Mouse (Mus musculus) layer of hippocampus, postnatal 10 days (tissue): ENCODE results near the gene Snip1. TPM values are rescaled to one million over a fixed set of nuclear protein-coding genes. Genes with fewer than 3 reads are reported as not detected.

ENCODE experiments used
- DNase-seq, 2 experiments: peaks; one replicate each; pipeline ENCODE4 v3.0.0; 2021; ENCODE audit warnings: low spot score in 2 of 2
- long read RNA-seq: library from polyadenylated mRNA; stranded (forward); transcript quantifications from one replicate; pipeline ENCODE4 v2.0.0, GENCODE M21; 2023
- total RNA-seq, 2 experiments: library from RNA; stranded (reverse); gene quantifications; 2 replicates each; pipeline ENCODE4 v1.2.3; 2021

Gene Snip1
- 10 to 100 TPM; 12.9 TPM for total RNA-seq
- long read RNA-seq, transcript Snip1-201 (4 exons, 2,345 nt), result major isoform, 7 of 8 reads
- long read RNA-seq, partial matches to known transcripts, result 1 of 8 reads
- long read RNA-seq, other reads (novel, unspliced or antisense), result 0 of 8 reads

DNA sequence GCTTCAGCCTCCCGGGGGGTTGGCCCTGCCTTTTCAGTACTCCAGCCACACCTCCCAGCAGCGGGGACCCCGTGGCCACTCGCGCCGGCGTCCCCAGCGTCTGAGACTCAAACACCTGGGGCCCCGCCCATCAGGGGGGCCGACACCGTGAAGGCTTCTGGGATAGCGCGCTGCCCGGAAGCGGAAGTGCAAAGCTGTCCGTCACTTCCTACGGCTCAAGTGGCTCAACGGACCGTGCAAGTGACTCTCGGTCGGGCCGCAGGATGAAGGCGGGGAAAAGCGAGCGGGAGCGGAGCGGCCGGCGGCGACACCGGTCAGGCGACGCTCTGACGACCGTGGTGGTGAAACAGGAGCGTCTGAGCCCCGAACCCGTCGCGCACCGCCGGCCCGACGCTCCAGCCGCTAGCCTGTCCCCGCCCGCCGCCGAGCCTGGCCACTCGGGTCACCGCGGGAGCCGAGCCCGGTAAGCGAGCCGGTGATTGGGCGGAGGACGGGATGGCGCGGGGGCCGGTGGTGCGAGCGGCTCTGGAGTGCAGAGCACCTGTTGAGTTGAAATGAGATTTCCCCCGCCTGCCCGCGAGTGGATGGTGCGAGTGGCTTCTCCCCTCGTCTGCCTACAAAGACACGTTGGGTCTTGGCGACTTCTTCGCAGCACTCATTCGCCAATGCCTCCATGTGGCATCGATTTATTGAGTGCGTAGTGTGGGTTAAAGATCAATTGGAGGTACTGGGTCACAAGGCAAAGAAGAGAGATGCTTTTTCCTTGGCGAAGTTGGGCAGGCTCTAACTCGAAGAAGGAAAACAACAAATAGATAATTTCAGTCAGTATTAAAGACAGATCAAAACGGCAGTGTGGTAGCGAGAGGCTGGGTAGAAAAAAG lies at the start of gene Snip1:
Snip1 (plus strand) TSS at position 183 of the 881 bp plus-strand sequence.
- peak; percentile 86 to 92 for DNase-seq

DNA sequence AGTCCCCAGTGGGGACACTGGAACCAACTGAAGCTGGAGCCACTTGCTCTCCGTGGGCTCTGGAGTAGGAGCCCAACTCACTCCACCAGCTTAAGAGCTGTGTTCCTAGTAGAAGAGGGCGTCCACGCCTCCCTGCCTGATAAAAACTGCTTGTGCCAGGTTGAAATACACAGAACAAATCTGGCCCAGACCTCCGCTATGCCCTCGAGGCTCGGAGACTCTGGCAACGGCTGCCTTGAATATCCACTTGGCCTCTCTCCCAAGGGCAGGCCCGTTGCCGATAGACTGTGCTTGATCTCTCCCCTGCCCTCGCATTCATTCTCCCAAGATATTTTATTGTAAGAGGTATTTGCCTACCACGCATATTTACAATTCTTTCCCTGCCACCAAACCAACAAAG lies 49.0 kb upstream of the Snip1 start:
- DNase-seq, result no peak

DNA sequence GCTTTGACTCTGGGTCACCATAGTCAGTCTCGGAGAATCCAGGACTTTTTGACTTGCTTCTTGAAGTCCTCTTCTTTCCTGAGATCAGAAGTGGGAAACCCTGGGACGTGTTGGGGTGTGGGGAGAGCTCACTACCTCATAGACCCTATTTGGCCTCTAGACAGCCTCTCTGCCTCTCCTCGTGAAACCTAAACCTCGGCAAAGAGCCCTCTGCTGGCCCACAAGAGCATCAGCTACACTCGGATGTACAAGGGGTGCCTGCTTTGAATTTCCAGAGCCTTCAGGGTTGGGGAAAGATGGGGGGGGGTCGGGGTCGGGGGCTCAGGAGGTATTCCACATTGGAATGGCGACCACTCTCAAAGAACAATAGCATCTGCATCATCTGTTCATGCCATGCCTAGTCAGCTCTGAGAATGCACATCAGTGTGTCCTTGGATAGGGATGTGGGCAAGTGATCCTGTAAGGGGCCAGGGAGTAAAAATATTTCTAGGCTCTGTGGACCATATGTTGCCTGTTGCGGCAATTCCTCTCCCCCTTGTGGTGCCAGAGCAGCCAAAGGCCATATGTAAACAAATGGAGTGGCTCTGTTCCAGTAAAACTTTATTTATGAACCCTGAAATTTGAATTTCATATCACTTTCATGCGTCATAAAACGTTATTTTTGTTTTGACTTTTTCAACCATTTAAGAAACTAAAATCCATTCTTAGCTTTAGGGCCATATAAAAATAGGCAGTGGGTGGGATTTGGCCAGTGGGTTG lies 45.5 kb upstream of the Snip1 start:
- DNase-seq, result peak in 1 of 2 experiments; percentile 31

DNA sequence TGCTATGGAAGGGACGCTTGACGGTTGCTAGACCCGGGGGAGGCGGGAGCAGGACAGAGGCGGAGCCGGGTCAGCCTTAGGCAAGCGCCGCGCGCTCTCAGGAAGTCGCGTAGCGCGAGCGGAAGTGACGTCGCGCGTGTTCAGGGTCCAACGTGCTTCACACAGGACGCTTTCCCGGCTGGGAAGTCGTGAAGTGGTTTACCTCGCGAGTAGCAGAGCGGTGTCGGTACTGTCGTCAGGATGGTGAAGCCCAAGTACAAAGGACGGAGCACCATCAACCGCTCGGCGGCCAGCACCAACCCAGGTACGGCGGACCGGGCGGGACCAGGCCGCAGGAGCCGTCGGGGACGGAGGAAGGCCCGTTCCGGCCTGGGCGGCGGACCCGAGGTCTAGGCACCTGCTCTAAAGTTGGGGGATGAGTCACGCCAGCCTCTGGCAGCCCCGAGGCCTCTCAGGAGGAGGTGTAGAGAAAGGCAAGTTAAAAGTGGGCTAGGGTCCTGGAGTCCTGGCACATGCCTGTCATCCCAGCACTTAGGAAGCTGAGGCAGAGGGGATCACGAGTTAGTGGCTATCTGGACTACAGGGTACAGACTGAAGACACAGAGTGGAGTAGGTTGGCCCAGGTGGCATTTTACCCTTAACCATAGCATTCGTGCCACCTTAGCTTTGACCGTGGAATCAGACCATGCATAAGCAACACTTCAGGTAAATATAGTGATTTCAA lies 36.4 kb upstream of the Snip1 start:
- peak; percentile 88 to 89 for DNase-seq

- DNase-seq, result no peak
These were observed 32.1 kb upstream of the Snip1 start for GRCm38 (mm10) chr4:125034341-125034740.

DNA sequence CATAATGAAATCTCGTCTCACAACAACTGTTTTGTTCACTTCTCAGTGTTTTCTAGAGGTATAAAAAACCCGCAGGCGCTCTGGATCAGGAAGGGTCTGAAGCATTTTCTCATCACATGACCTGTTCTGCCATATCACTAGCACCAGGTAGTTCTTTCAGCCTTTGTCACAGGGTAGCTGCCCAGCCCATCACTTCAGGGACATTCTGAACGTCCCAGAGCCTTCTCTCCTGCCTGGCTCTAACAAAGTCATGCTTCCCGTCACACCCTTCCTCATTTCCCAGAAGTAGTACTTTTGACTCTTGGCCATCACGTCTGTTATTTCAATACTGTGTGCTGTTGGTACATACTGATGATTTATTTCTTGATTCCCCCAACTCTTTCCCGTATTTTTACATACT lies 22.0 kb upstream of the Snip1 start:
- no peak for DNase-seq

- no peak for DNase-seq
These were observed 11.1 kb upstream of the Snip1 start for GRCm38 (mm10) chr4:125055385-125055784.

- no peak for DNase-seq
These were observed 10.0 kb upstream of the Snip1 start for GRCm38 (mm10) chr4:125056476-125056875.

DNA sequence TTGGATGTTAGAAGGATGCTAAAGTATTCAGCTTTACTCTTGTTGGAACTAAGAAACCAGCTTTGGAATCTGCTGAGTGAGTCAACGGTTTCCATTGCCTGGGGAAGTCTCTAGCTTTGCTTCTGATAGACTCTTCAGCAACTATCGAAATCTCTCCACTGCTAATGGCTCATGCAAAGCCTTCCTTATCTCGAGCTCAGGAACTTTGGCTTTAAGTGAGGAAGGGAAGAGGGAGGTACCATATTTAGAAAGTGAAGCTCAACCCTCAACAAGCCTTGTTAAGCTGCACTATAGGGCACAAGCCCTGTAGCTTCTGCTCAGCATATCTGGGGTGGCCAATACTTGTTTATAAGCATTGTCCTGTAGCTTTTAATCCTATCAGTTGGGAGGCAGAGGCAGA lies 9.2 kb upstream of the Snip1 start:
- DNase-seq, result no peak

DNA sequence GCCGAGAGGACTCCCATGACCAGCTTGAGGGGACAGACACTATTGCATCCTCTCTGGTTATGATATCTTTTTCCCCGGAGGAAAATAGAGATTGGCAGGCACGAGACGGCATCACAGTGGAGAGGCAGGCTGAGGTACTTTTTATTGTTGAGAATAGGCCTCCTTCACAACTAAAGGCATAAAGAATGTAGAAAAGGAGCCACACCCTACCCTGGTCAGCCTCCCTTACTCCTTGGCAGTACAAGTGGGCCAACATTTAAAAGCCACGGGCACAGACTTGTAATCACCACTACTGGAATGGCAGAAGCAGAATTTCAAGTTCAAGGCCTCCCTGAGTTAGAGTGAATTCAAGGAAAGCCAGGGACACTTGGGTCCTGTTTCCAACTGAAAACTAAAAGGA lies 8.4 kb upstream of the Snip1 start:
- DNase-seq, result no peak

DNA sequence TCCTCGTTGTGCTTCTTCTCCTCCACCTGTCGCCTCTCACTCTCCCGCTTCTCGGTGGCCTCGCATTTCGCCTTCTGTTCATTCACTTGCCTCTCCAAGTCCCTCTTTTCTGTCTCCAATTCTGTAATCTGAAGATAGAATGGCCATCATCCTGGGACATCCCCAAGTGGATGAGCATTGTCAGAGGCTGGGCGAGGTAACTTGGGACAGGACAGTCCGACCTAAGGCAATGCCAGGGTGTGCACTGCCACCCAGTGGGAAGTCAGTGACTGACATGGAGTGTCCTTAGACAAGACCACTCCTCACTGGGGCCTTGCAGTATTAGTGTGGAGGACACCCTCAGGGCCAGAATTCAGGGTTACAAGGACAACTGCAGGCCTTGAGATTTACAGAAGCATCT lies 7.4 kb upstream of the Snip1 start:
- DNase-seq, result peak; percentile 72 to 77

DNA sequence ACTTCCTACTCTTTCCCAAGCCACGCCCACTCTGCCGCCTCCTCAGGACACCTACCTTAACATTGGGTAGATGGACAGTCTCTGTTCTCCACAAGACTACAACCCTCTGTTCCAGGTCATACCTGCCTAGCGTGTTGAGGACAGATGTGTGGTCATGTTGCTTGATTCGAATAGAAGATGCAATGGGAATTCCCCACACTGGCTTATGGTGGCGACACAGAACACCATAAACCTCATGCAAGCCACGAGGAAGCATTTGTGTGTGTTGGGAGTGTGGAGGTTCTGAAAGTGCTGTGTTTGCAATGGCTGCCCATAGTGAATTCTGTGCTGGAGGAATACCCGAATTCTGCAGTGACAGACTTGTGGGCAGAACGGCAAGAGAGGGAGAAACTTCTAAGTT lies 2.6 kb upstream of the Snip1 start:
- no peak for DNase-seq

GRCm38 (mm10) chr4:125065517-125066307 lies 760 bp upstream of the Snip1 start, which contains the start of gene Dnali1:
Gene Dnali1 (minus strand): TSS chr4:125065703.
- DNase-seq, result peak; percentile 37 to 45

DNA sequence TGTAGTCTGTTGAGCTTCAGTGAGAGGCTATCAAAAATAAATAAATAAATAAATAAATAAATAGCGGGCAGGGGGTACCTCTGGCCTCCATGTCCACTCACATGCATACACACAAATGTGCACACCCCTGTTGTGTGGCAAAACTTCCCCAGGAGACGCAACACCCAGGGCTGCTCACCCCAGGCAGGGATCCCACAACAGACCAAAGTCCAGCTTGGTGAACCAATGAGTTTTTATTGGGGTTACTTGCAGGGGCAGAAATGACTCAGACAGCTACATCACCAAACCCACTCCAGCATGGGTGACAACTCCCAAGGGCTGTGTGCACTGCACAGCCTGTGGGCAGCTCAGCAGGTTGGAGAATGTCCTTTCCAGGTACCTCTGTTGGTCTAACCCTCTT lies 11.2 kb downstream of the Snip1 start:
- DNase-seq, result no peak

DNA sequence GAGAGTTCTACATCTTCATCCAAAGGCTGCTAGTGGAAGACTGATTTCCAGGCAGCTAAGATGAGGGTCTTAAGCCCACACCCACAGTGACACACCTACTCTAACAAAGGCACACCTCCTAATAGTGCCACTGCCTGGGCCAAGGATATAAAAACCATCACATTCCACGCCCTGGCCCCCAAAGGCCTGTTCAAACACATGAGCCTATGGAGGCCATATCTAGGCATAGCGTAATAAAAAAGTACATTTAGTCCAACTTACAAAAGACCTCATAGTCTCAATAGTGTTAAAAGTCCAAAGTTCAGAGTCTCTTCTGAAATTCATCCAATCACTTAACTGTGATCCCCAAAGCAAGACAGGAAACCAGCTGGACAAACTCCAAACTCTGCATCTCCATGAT lies 12.2 kb downstream of the Snip1 start:
- no peak for DNase-seq

- peak; percentile 94 to 97 for DNase-seq
These were observed 18.2 kb downstream of the Snip1 start, which contains the start of gene Meaf6 for GRCm38 (mm10) chr4:125084403-125085345. Gene Meaf6 (plus strand): TSS chr4:125085134.

- DNase-seq, result no peak
These were observed 18.9 kb downstream of the Snip1 start for GRCm38 (mm10) chr4:125085346-125085841.

GRCm38 (mm10) chr4:125093031-125093430 lies 26.6 kb downstream of the Snip1 start:
- no peak for DNase-seq

DNA sequence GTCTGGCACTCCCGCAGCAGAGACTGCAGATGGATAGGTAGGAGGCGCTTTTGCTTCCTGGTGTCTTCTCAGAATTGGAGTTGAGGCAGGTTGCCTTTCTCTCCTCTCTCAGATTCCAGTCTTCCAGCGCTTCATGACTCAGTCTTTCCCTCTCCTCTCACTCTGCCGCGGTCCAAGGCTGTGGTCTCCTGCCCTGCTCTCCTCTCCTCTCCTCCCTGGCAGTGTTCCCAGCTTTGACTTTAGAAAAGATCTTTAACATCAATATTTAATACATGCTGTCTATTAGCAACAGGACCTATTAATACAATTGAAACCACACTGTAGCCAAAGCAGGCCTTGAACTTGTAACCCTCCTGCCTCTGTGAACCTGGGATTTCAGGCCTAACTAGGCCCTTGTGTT lies 29.6 kb downstream of the Snip1 start:
- DNase-seq, result no peak
